Mouse (Mus musculus) heart, postnatal 0 days (tissue): ENCODE measurements around the gene Cask.
A peak's percentile ranks its signal among the peaks of the same experiment; 100 is the strongest.

Source experiments
- CTCF ChIP-seq: IDR thresholded peaks from 2 replicates; pipeline ENCODE4 v1.5.1; 2016; ENCODE audit warnings: antibody characterized with exemption, control low read depth, low read depth
- EP300 ChIP-seq: IDR thresholded peaks from 2 replicates; pipeline ENCODE4 v1.6.1; 2016; ENCODE audit warnings: antibody characterized with exemption, low read depth

GRCm38 (mm10) chrX:13845858-13846652 lies 5.1 kb downstream of the Cask start:
- peak; percentile 3; the same call in 1 of the 2 replicates for TF ChIP-seq CTCF
- TF ChIP-seq EP300, result no peak
